Mouse (Mus musculus): ENCODE measurements around the gene Gm42421.

- TF ChIP-seq CTCF (IDR thresholded peaks at IDR 0.05; ENCODE audit: control insufficient read depth, insufficient read depth, insufficient read length) = no peak
- TF ChIP-seq USF1 (IDR thresholded peaks at IDR 0.05; ENCODE audit: low read depth) = no peak
- no peak for TF ChIP-seq MAX (IDR thresholded peaks at IDR 0.05)
- TF ChIP-seq MYOD1 (IDR thresholded peaks at IDR 0.05; ENCODE audit: control insufficient read depth, insufficient read length, low read depth) = no peak
- no peak for TF ChIP-seq CEBPB (IDR thresholded peaks at IDR 0.05; ENCODE audit: low read depth)
- TF ChIP-seq MYOG (IDR thresholded peaks at IDR 0.05; ENCODE audit: control insufficient read depth, extremely low read depth, insufficient read length) = no peak
These were observed 54.4 kb downstream of the Gm42421 start for GRCm38 (mm10) chr5:143982361-143982760.

Measured in C2C12 (cell line).